Mouse (Mus musculus): ENCODE results near the gene Dock10.

DNA sequence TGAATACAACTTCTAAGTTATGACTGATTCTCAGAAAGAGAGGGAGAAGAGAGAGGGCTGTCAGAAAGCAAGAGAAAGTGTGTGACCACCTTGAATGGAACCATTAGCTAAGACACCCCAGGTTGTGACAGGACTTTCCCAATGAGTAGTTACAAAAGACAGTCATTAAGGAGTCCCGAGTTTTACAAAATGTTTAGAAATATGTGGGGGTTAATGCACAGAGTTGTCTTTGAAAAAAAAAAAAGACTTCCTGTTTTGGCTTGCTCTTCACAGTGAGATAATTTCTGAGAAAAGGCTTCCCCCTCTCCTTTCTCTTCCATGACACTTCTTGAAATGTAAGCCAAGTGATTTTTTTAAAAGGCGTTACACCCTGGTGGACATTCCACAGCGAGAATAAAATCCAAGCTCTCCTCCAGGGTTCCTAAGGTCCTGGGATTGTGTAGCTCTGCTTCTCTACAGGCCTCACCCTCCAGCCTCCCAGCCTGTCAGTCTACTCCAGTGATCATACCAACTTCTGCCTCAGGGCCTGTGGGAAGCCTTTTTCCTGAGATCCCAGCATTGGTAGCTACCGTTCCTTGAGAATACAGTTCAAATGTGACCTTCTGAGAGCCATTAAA, 144.8 kb downstream of the Dock10 start:
- TF ChIP-seq EP300 (IDR thresholded peaks at IDR 0.05; ENCODE audit: low read depth) = no peak
- TF ChIP-seq CTCF (IDR thresholded peaks at IDR 0.05; ENCODE audit: low read depth) = no peak
